Mouse (Mus musculus) layer of hippocampus, adult 8-10 months (tissue): Measurements from ENCODE around the gene Ppm1l. TPM values are rescaled to one million over a fixed set of nuclear protein-coding genes. Genes with fewer than 3 reads are reported as not detected.
A peak's percentile ranks its signal among the peaks of the same experiment; 100 is the strongest.

Experiments
- DNase-seq, 2 experiments: peaks; one replicate each; pipeline ENCODE4 v3.0.0; 2022; ENCODE audit warnings: low spot score in 2 of 2
- total RNA-seq, 4 experiments: library from RNA; stranded (reverse); gene quantifications; 2 replicates each; pipeline ENCODE4 v1.2.4; 2022

Gene Ppm1l
- total RNA-seq, 4 experiments from 2014 or later: 49.6 to 54.8 (median 52.7) TPM

DNA sequence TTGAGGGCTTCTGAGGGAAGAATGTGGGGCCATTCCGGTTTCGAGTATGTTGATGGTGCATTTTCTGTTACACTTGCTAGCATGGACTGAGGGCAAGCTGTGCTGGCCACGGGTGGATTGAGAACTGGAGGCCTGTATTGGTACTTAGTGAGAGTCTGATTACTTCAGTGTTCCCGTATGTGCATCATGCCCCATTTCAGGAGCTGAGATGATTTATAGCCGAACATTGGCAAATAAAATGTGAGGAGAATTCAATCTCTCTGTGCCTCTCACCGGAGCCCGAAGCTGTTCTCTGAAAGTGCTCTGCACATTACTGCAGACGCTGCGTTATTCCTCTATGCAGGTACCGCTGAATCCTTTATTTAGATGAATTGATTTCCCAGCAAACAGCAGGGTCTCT, 116.9 kb downstream of the Ppm1l start:
- DNase-seq: no peak

DNA sequence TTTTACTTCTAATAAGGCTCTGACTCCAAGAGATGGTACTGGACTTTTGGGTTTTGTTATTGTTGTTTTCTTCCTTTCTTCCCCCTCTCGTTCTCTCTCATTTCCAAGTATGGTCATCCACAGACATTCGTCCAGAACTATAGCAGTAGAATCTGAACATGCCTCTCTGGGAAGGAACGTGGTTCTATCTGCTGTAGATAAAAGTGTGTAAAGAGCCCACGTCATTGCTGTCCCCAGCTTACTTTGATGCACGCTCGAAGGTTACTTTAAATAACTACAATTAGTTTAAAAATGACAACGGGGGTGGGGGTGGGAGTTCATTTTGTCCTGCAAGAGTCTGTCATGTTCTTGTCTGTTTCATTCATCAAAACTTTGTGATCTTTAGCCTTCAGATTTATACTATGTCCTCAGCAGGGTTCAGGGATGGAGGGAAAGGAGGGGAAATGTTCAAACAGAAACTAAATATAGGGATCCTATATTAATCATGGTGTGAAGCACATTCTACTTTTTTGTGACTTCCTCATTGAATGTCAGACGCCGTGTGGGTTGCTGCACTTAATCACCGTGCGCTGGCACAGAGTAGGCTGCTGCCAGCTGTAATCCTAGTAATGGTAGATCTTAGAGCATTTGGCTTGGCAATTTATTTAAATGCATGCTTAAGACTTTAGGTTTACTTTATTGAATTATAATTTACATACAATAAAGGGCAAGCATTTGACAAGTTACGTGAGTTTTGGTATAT, 122.3 kb downstream of the Ppm1l start:
- peak; percentile 33 to 42 for DNase-seq

DNA sequence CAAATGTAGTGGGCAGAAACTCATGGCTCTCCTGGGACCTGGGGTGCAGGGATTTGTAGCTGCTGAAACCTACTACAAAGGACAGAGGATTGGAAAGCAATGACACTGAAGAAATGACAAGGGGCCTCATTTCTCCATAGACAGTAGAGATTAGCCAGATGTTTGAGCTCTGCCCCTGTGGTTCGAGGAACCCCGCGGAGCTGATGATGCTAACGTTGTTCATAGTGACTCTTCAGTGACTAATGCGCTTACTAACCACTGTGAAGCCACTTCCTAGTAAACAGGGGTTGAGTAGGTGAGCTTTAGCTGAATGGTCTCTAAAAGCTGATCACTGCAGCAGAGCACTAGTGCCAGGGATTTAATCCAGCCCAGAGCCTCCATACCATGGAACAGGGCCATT, 124.1 kb downstream of the Ppm1l start:
- no peak for DNase-seq

DNA sequence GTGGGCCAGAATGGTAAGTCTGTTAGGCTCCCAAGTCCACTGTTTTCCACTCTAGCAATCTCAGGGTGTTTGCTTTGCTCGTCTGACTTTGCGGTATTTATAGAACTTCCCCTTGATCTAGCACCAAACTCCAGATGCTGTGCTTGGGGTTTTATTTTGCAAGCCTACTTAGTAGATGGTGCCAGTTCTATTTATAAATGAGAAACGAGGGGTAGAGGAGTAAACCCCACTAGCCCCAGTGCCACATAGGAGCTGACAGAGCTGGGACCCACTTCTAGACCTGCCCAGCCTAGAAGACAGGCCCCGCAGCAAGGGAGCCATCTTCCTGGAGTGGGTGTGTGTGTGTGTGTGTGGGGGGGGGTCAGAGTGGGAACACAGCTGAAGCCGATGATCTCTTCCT, 130.3 kb downstream of the Ppm1l start:
- DNase-seq: no peak

DNA sequence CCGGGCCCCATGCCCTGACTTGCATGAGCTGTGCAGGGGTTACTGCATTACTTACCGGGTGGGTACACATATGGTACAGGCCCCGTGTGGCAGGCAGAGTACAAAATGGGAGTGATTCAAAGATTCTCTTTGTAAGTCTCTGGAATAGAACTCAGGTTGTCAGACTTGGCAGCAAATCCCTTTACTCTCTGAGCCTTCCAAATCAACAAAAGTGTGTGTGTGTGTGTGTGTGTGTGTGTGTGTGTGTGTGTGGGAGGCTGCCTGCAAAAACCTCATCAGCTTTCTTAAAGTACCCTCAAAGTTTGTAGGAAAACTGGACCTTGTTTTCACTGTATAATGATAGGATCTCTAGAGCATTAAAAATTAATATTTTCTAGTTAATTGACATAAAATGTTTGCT, 132.4 kb downstream of the Ppm1l start:
- no peak for DNase-seq

DNA sequence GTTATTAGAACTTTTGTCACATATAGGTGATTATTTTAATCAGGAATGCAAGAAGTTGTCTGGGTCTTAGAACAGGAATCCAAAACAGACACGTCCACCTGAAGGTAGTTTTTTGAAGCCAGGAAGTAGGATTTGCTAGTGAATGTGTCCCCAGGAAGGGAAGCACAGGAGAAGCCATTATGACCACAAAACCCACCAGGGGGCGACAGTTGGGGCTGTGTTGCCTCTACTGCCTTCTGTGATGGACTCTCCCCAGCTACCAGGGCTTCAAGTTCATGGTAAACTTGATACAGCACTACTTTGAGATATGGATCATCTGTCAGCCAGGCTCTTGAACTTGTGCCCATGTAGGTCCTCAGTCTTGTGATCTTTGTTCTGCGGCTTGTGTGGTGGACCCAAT, 137.7 kb downstream of the Ppm1l start:
- no peak for DNase-seq

DNA sequence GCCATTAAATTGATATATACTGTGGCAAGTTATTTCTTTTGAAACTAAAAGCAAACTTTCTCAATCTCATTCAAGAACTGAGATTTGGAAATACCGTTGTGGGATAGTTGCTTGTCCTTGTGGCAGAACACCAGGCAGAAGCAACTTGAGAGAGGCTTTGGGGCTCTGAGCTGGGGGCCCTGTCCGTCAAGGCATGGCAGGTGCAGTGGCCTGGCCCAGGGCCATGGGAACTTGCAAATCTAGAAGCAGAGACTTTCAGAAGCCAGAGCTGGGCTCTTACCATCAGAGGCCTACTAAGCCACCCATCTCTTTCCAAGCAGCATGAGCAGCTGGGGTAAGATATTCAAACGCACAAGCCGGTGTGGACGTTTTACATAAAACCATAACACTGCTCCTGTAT, 139.4 kb downstream of the Ppm1l start:
- no peak for DNase-seq

DNA sequence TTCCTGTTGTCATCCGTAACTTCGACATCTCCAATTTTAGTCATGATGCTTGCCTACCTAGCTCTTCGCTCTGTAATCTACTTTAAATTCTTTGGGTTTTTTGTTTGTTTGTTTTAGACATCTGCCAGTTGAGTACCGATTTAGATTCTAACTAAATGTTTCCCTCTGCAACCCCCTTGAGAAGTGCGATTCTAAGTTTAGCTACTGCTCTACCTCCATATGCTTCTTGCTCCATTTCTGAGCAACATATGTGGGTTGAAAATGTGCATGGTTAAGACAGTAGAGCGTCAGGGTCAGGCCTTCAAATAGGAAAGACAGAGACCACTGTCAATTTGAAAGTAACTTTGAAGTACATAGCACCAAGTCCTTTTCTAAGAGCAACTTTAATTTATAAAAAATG, 142.1 kb downstream of the Ppm1l start:
- DNase-seq: no peak

DNA sequence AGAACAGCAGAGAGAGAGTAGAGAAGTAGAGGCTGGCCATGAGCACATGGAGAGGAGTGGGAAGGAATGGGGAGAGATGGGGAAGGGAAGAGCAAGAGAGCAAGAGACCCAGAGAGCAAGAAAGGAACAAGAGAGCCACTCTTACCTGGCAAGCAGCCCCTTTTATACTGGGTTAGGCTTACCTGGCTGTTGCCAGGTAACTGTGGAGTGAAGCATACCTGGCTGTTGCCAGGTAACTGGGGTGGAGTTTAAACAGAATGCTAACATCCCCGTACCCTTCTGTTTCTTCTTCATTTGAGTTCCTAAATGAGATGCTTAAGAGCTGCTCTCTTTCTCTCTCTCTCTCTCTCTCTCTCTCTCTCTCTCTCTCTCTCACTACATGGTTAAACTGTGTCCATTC, 145.3 kb downstream of the Ppm1l start:
- DNase-seq: no peak

DNA sequence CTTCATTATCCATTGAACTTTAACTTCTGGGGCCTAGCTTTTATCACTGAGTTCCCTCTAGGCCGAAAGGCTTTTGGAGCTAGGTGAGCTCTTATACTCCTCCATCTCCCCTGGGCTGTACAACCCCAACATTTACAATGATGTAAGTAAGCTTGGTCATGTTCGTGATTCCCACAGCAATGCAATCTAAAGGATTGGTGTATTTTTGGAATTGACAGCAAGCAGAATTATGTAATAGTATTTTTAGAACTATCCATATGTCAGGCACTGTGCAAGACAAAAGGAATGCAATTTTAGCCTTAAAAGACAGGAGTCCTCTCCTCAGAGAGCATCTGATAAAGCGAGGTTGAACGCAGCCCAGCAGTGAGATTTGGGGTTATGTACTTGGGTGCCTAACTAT, 149.1 kb downstream of the Ppm1l start:
- no peak for DNase-seq

DNA sequence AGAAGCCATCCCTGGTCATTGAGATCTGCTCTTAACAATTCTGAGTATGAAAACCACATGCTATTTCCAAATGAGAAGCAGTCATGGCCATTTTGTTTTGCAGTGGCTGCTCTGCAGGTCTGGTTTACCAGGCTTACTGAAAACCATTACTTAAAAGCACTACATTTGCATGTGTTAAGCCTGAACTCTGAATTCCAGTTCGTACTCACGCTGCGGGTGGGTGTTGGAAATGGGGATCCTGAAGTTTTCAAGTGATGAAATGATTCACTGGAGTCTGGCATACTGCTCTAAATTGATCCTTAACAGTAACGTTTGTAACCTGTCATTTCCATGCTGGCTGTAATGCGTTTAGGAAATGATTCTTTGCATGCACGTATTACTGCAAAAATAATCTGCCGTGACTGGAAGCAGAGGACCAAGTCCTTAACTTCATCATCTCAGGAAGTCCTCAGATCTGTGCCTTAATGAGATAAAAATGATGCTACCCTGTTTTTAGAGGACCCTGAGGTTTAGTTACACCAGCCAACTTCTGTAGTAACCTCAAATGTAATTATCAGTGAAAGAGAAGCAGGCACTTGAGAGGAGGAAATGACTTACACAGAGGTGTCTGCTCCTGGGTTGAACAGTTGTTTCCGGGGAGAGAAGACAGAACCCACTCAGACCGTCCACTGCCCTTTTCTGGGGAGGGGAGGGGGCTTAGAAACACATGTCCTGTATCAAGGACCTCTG, 151.8 kb downstream of the Ppm1l start:
- no peak for DNase-seq

DNA sequence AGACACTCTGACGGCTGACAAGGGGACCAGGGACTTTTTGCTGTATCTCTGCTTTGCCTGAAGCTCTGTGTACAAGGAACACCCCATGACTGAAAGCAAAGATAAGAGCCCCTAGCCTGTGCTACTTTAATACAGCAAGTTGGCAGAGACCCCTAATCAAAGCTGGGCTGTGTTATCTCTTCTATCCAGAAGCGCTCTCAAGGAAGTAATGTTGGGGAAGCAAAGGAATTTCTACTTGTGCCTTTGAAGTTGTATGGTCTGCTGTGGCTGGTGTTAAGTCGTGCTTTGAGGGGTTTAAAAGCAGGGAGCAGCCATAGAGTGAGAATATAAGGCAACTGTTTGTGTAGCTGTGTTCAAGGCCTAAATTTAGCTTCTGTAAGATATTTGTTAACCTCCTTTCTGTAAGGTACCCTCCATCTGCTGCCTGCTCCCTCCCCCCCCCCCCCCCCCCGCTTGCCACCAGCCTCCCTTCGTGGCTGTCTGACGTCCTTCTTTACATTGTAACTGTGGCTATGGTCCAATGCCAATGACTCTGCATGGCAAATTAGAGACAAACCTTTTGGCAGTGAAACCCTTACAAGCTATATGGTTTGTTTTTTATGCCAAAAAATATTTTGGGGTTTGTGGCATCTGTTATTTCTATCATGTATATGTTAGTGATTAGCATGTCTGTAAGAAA, 152.9 kb downstream of the Ppm1l start:
- DNase-seq: no peak

DNA sequence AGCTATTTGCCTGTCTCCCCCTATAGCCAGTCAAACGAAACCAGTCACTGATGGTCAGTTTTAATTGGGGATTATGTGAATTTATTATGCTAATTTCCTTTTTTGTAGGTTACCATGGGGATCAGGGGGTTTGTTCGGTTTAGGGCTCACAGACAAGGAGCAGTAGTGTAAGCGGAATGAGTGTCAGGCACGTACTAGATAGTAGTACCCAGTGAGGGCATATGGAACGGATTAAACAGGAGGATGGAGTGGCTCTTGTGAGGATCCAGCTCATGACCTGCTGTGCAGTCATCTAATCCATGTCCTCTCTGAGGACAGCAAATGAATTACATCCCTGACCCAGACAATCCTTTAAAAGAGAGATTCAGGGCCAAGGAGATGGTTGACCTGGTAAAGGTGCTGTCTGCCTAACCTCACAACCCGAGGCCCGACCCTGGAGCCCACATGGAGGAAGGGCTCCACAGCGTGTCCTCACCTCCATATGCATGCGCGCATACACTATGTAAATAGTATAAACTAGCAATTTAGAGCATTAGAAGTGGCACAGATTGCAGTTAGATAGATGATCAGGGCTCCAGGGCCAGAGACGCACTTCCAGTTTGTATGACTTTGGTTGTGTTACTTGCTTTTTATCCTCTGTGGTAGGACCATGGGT, 153.6 kb downstream of the Ppm1l start:
- no peak for DNase-seq

DNA sequence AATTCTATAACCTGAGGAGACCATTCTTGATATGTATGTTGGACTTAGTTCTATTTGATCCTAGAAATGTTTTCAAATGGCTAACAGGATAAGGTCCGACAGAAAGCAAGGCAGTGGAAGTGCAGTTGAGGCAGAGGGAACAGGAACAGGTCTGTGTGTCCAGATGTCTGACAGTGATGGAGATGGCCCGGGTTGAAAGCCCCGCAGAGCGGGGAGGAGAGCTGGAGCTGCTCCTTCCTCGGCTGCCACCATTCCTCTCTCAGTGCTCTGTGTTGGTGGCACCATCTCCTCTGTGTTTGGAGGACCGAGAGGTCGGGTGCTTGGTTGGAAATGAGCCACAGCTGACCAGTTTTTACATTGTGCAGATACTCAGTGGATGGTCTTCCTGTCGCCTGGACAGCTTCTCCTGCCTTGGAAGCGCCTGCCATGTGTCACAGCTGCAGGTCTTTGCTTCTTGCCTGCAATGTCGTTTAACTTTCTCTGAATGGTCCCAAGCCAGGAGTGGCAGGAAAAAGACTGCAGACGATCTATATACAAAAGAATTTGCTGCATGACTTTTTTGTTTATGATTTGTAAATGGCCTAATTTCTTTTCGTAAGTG, 159.3 kb downstream of the Ppm1l start:
- no peak for DNase-seq

DNA sequence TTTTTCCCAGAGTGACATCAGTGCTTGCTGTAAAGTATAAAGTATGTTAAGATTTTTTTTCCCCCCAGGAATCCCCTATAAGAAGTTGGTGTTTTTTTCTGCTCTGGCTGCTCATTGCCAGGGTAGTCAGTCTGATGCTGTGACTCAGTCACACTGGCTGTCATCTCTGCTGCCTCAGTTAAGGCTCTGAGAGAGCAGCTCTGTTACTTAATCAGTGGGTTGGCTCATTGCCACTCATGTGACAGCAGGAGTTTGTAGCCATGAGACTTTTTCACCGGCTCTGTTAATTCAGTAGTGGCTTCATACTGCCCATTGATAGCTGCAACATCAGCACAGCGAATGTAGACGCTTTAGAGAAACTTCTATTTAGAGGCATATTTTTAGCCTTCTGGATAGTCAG, 163.3 kb downstream of the Ppm1l start:
- DNase-seq: no peak

DNA sequence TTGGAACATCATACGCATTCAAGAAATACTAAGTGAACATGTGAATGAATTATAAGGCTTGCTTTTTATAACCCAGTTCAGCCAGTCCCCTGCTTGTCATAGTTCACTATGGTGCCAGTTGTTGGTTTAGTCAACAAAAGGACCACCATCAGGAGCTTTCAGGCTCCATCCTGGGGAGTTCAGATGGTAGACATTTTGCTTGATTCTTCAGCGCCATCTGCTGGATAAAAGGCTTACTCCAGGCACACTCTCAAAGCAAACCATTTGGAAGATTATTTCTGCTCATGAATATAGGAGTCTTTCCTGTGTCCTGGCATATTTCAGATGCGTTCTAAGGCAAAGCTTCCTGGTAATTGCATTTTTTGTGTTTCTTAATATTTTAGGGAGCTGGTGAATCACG, 165.2 kb downstream of the Ppm1l start:
- DNase-seq: peak; percentile 65 to 85

DNA sequence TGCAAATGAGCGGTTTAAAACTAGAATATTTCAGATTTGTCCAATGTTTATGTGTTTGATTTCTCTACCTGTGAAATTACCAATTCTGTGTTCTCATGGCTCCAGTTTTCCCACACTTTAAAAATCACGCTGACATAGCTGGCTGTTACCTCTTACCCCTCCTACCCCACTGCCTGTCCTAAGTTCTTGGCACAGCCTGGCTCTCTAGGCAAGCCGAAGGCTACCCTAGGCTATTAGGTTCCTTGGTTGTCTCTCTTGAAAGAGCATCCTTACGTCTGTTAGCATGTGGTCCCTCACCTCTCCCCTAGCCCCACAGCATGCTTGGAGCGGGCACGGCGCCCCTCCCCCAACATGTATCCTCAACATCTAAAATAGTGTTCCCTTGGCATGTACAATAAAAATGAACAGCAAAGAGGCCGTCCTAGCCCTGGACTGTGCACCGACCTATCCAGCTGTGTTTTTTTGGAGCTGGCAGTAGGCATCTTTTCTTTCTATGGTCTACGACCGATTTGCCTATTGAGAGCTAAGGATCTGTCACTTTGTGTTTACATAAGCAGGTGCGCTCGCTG, 167.4 kb downstream of the Ppm1l start:
- no peak for DNase-seq

DNA sequence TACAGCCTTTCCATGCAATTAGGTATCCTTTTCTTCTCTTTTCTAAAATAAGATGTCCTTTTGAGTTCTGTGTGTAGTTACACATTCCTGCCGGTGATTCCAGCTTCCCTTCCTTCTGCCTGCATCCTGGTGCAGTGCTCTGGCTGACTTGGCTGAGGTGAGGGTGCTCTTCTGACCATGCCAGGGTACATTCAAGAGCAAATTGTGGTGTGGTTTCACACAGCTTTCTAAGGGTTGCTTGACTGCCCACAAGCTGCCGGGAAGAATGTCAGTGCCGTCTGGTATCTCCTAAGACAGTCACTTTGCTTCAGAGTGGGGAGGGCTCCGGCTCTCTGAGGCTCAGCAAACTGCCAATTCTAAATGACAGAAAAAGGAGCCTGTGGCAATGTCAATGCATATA, 167.9 kb downstream of the Ppm1l start:
- no peak for DNase-seq

DNA sequence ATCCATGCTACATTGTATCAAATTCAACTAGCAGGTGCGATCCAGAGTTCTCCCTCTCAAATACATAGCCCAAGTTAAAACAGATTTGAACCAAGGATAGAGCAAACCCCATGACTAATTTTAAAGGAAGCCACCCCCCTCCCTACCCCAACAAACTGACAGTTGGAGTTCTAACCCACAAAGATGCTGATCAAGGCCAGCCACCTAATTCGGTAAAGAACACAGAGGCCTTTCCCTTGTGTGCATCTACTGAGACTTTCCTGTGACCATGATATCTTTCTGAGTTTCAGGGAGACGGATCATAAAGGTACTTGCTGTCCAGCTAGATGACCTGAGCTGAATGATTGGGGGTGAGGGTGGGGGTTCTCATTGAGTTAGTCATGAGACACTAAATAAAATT, 168.7 kb downstream of the Ppm1l start:
- DNase-seq: no peak

DNA sequence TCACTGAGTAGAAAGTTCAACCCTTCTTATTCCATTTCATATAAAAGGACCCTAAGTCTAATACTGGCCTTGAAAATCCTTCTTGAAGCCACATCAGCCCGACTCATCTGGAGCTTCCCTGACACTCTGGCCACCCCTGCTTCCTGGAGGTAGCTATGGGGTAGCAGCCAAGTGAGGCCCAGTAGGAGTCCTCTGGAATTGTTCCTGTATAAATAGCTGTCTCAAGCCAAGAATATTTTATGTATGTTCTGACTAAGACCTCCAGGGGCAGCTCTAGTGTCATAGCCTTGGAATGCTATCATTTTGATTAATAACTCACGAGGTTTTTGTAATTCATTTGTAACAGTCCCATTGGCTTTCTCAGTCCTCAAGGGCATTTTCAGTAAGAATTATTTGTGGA, 169.1 kb downstream of the Ppm1l start:
- DNase-seq: no peak

DNA sequence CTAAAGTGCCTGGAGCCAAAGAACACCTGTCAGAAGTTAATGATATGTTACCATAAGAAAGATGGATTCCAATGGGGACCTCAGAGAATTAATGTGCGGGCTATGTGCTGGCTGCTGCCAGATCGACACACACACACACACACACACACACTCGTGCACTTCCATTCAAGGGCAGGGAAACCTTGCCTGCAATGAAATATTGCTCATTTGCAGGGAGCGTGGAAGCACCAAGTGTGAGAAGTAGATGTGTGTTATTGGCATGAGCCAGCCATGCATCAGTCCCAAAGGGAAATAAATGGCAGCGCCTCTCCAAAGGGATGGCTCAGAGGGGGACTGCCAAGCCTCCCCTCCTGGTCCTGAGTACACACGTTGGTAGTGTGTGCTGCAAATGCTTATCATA, 170.8 kb downstream of the Ppm1l start:
- DNase-seq: no peak
